Comparison of ENCODE assay signal across 16 mouse cellular contexts in genomic region chr14:76936671-76937070, GRCm38 (mm10).
A peak's percentile ranks its signal among the peaks of the same experiment; 100 is the strongest.
DNase-seq lines count a peak whose midpoint lies in the region; ATAC-seq lines count a peak whose summit lies in the region.
"Had no signal": no experiment of that assay in that cellular context is flagged by ENCODE, and none has a peak within 500 bp of the region (broad histone marks: within the 10 kb centered on the region; RNA-seq: fewer than 3 reads in every experiment).

No protein-coding gene starts in this region.

- H3K4me2 ChIP-seq in forebrain, embryonic 15.5 days (replicated peaks) = no peak overlapping the region
- H3K4me2 ChIP-seq: embryonic facial prominence, embryonic 12.5 days; heart, embryonic 15.5 days; hindbrain, embryonic 13.5 days; limb, embryonic 15.5 days had no signal

- no peaks in the 10 kb centered on the region for H3K27me3 ChIP-seq in forebrain, embryonic 15.5 days
- H3K27me3 ChIP-seq: embryonic facial prominence, embryonic 12.5 days; heart, embryonic 15.5 days; hindbrain, embryonic 13.5 days; limb, embryonic 15.5 days had no signal

- WGBS in forebrain, embryonic 15.5 days = 83% methylated on average over 1 of the region's 1 CpGs

- no peaks in the 10 kb centered on the region for H3K9me3 ChIP-seq in forebrain, embryonic 15.5 days
- H3K9me3 ChIP-seq: embryonic facial prominence, embryonic 12.5 days; forebrain, embryonic 10.5 days; G1E; heart, embryonic 15.5 days; hindbrain, embryonic 13.5 days; limb, embryonic 15.5 days had no signal

- H3K4me1 ChIP-seq in forebrain, embryonic 15.5 days = no peaks in the 10 kb centered on the region
- H3K4me1 ChIP-seq: heart, embryonic 15.5 days; hindbrain, embryonic 13.5 days had no signal

- H3K27ac ChIP-seq in forebrain, embryonic 15.5 days (replicated peaks) = no peak overlapping the region
- H3K27ac ChIP-seq: embryonic facial prominence, embryonic 12.5 days; forebrain, embryonic 10.5 days; heart, embryonic 15.5 days; hindbrain, embryonic 13.5 days; left cerebral cortex, adult 2 months had no signal

- DNase-seq in frontal cortex, postnatal 36 days (ENCODE audit: low spot score in 2 of 2) = no peak
- DNase-seq in testis, postnatal 10 days (ENCODE audit: low spot score) = peak; percentile 57
- DNase-seq in testis, postnatal 14 days (ENCODE audit: low spot score) = no peak
- peak; percentile 67 for DNase-seq in kidney, adult 9 months
- DNase-seq in thymus, postnatal 36 days = no peak
- DNase-seq: gastrocnemius, postnatal 25 days; right cerebral cortex, adult 18-20 months had no signal

- no peak overlapping the region for H3K9ac ChIP-seq in forebrain, embryonic 15.5 days (replicated peaks)
- H3K9ac ChIP-seq: embryonic facial prominence, embryonic 12.5 days; heart, embryonic 15.5 days; hindbrain, embryonic 13.5 days; limb, embryonic 15.5 days had no signal

- no peak overlapping the region for H3K4me3 ChIP-seq in forebrain, embryonic 15.5 days
- H3K4me3 ChIP-seq: embryonic facial prominence, embryonic 12.5 days; forebrain, embryonic 10.5 days; heart, embryonic 15.5 days; hindbrain, embryonic 13.5 days; left cerebral cortex, adult 2 months; limb, embryonic 15.5 days had no signal

- H3K36me3 ChIP-seq in forebrain, embryonic 15.5 days = no peaks in the 10 kb centered on the region
- H3K36me3 ChIP-seq: embryonic facial prominence, embryonic 12.5 days; forebrain, embryonic 10.5 days; G1E; heart, embryonic 15.5 days; hindbrain, embryonic 13.5 days; limb, embryonic 15.5 days had no signal

- ATAC-seq in frontal cortex, adult (ENCODE audit: low TSS enrichment) = peak; percentile 35
- ATAC-seq in forebrain, embryonic 15.5 days (replicated peaks) = no peak

Comparison
In these comparisons a context has a peak if more than half of its experiments do, and no peak if none do; other contexts are left out.
1. DNase-seq: peak in testis, postnatal 10 days (single experiment) and kidney, adult 9 months (single experiment); none in frontal cortex, postnatal 36 days (0 of 2), testis, postnatal 14 days (single experiment) and thymus, postnatal 36 days (0 of 2).